Mouse (Mus musculus) lung, postnatal 0 days (tissue): Measurements from ENCODE around the gene Spats1. TPM values are rescaled to one million over a fixed set of nuclear protein-coding genes. Genes with fewer than 3 reads are reported as not detected.
"Not testable (repeated sequence)": the region's sequence is repeated elsewhere in the genome, so short reads cannot be mapped to it uniquely, and the experiment has no call there.

Experiments
- ATAC-seq: fragments of 200-750 bp; cut with Nextera tagmentation; 2 replicates; pipeline ENCODE4 v1.8.0; 2017; ENCODE audit warnings: moderate library complexity
- DNase-seq: peaks from one replicate; pipeline ENCODE4 v3.0.0-alpha.2; 2016; ENCODE audit warnings: low spot score
- H3K27ac ChIP-seq: fragments of 300-500 bp; sonication (generic); 2 replicates; pipeline ENCODE4 v1.5.1; 2014; ENCODE audit warnings: antibody characterized with exemption, mild to moderate bottlenecking, low read length, mixed read lengths
- H3K27me3 ChIP-seq: fragments of 300-500 bp; sonication (generic); replicated peaks from 2 replicates; pipeline ENCODE4 v1.6.1; 2014; ENCODE audit warnings: low read length, mixed read lengths; ENCODE audit not compliant: insufficient read depth
- H3K36me3 ChIP-seq: fragments of 300-500 bp; sonication (generic); 2 replicates; pipeline ENCODE4 v1.6.1; 2014; ENCODE audit warnings: low read length, mixed read lengths; ENCODE audit not compliant: insufficient read depth
- H3K4me1 ChIP-seq: fragments of 300-500 bp; sonication (generic); 2 replicates; pipeline ENCODE4 v1.6.1; 2014; ENCODE audit warnings: antibody characterized with exemption, low read depth, low read length, mixed read lengths; ENCODE audit not compliant: insufficient read depth
- H3K4me2 ChIP-seq: fragments of 300-500 bp; sonication (generic); replicated peaks from 2 replicates; pipeline ENCODE4 v1.6.1; 2014; ENCODE audit warnings: low read depth, mild to moderate bottlenecking, low read length, moderate library complexity, mixed read lengths
- H3K4me3 ChIP-seq: fragments of 300-500 bp; sonication (generic); 2 replicates; pipeline ENCODE4 v1.5.1; 2014; ENCODE audit warnings: low read depth, low read length
- H3K9ac ChIP-seq: fragments of 300-500 bp; sonication (generic); replicated peaks from 2 replicates; pipeline ENCODE4 v1.6.1; 2014; ENCODE audit warnings: low read depth, mild to moderate bottlenecking
- H3K9me3 ChIP-seq: fragments of 300-500 bp; sonication (generic); 2 replicates; pipeline ENCODE4 v1.6.1; 2016; ENCODE audit warnings: low read length, mixed read lengths
- CTCF ChIP-seq: IDR thresholded peaks from 2 replicates; pipeline ENCODE4 v1.5.1; 2016; ENCODE audit warnings: antibody characterized with exemption, mild to moderate bottlenecking
- EP300 ChIP-seq: IDR thresholded peaks from 2 replicates; pipeline ENCODE4 v1.6.1; 2016; ENCODE audit warnings: antibody characterized with exemption, mild to moderate bottlenecking, control low read depth
- WGBS: fragments of 180-500 bp; shearing (Covaris S2); extraction: QIAGEN DNeasy Blood & Tissue Kit; methylation state at CpG from one replicate; pipeline ENCODE4 v1.1.7; 2014; 5-methylcytosine and 5-hydroxymethylcytosine counted together
- polyA plus RNA-seq: library from polyadenylated mRNA; unstranded; fragments of >200 nt; fragmentation: Nextera tagmentation; extraction: Ambion mirVana; gene quantifications from 2 replicates; pipeline ENCODE4 v1.2.1, GENCODE M21; 2015

The Spats1 gene
- polyA plus RNA-seq, 1 experiment from 2014 or later: 0.19 TPM

DNA sequence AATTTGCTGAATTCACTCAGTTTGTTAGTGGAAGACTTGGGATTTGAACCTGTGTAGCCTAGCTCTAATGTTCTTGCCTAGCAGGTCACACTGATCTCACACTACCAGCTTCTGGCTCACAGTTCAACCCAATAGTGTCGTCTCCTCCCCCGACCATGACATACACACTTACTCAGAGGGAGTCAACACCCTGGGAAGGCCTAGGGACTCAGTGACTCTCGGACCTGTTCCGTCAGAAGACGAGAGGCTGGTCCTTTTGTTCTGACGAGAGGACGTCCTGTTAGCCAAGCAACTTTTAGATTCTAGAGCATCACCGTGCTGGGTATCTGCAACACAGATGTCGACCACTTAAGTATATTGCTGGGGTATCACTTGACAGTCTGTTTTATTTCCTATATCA is 11.0 kb downstream of the Spats1 start:
- no peak overlapping the region for H3K4me2 ChIP-seq
- no peaks in the 10 kb centered on the region for H3K9me3 ChIP-seq
- no peak for ATAC-seq
- H3K4me3 ChIP-seq: no peak overlapping the region
- no peak for TF ChIP-seq EP300
- TF ChIP-seq CTCF: no peak
- no peak overlapping the region for H3K9ac ChIP-seq
- 70% methylated on average over 9 of the region's 9 CpGs for WGBS
- no peak for DNase-seq
- H3K27ac ChIP-seq: no peak overlapping the region
- H3K36me3 ChIP-seq: no peaks in the 10 kb centered on the region
- H3K4me1 ChIP-seq: no peaks in the 10 kb centered on the region
- no peaks in the 10 kb centered on the region for H3K27me3 ChIP-seq

- Histone ChIP-seq H3K27ac (no peak overlapping the region), H3K4me1 (no peaks in the 10 kb centered on the region), H3K9ac (no peak overlapping the region), H3K4me3 (no peak overlapping the region), H3K27me3 (no peaks in the 10 kb centered on the region), H3K4me2 (no peak overlapping the region), H3K9me3 (no peaks in the 10 kb centered on the region), H3K36me3 (no peaks in the 10 kb centered on the region)
- DNase-seq (no peak), ATAC-seq (no peak)
- WGBS: 95% methylated on average over 4 of the region's 4 CpGs
- TF ChIP-seq EP300 (no peak), CTCF (no peak)
Measured at GRCm38 (mm10) chr17:45462506-45462905, 12.7 kb downstream of the Spats1 start.

DNA sequence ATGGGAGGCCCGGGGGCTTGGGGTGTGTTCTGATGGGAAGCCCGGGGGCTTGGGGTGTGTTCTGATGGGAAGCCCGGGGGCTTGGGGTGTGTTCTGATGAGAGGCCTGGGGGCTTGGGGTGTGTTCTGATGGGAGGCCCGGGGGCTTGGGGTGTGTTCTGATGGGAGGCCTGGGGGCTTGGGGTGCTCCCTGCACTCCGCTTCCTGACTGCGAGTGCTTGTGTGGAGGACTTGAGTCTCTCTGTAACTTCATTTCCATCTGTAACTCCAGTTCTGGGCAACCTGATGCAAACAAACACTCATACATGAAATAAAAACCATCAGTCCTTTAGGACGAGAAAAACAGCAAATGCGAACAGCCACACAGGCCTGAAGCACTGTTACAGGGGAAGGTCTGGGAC is 16.2 kb downstream of the Spats1 start:
- TF ChIP-seq CTCF: no peak
- TF ChIP-seq EP300: no peak
- Histone ChIP-seq H3K27me3 (no peaks in the 10 kb centered on the region), H3K4me2 (no peak overlapping the region), H3K4me1 (no peaks in the 10 kb centered on the region), H3K36me3 (no peaks in the 10 kb centered on the region), H3K9ac (no peak overlapping the region), H3K4me3 (no peak overlapping the region), H3K9me3 (no peaks in the 10 kb centered on the region), H3K27ac (no peak overlapping the region)
- WGBS: 79% methylated on average over 8 of the region's 8 CpGs
- no peak for DNase-seq
- ATAC-seq: no peak

GRCm38 (mm10) chr17:45458516-45458915 is 16.7 kb downstream of the Spats1 start:
- ATAC-seq (no peak), DNase-seq (no peak)
- Histone ChIP-seq H3K9ac (no peak overlapping the region), H3K27ac (no peak overlapping the region), H3K4me3 (no peak overlapping the region), H3K4me1 (no peaks in the 10 kb centered on the region), H3K9me3 (no peaks in the 10 kb centered on the region), H3K27me3 (no peaks in the 10 kb centered on the region), H3K4me2 (no peak overlapping the region), H3K36me3 (no peaks in the 10 kb centered on the region)
- WGBS: 79% methylated on average over 4 of the region's 4 CpGs
- TF ChIP-seq EP300: no peak

GRCm38 (mm10) chr17:45457487-45457886 is 17.7 kb downstream of the Spats1 start:
- WGBS: 86% methylated on average over 5 of the region's 5 CpGs
- DNase-seq: no peak
- TF ChIP-seq EP300 (no peak), CTCF (no peak)
- Histone ChIP-seq H3K27me3 (no peaks in the 10 kb centered on the region), H3K36me3 (no peaks in the 10 kb centered on the region), H3K4me1 (no peaks in the 10 kb centered on the region), H3K9ac (no peak overlapping the region), H3K4me3 (no peak overlapping the region), H3K9me3 (no peaks in the 10 kb centered on the region), H3K4me2 (no peak overlapping the region), H3K27ac (no peak overlapping the region)
- ATAC-seq: no peak

- no peak overlapping the region for H3K4me3 ChIP-seq
- no peak for TF ChIP-seq CTCF
- TF ChIP-seq EP300: no peak
- no peaks in the 10 kb centered on the region for H3K36me3 ChIP-seq
- no peak overlapping the region for H3K4me2 ChIP-seq
- H3K9me3 ChIP-seq: no peaks in the 10 kb centered on the region
- no peak for DNase-seq
- H3K27me3 ChIP-seq: no peaks in the 10 kb centered on the region
- H3K9ac ChIP-seq: no peak overlapping the region
- H3K27ac ChIP-seq: no peak overlapping the region
- WGBS: 58% methylated on average over 13 of the region's 13 CpGs
- ATAC-seq: no peak
- H3K4me1 ChIP-seq: no peaks in the 10 kb centered on the region
Measured at GRCm38 (mm10) chr17:45456260-45457152, 18.7 kb downstream of the Spats1 start.

- not testable (repeated sequence) for DNase-seq, H3K27me3 ChIP-seq, H3K36me3 ChIP-seq, H3K27ac ChIP-seq, ATAC-seq, H3K4me1 ChIP-seq, H3K9me3 ChIP-seq, H3K4me2 ChIP-seq, H3K4me3 ChIP-seq, H3K9ac ChIP-seq
- WGBS: 82% methylated on average over 8 of the region's 9 CpGs
Measured at GRCm38 (mm10) chr17:45455783-45456182, 19.4 kb downstream of the Spats1 start.
